Mouse (Mus musculus) heart, adult 11 months (tissue): ENCODE measurements around the gene Phykpl.

Experiments
- DNase-seq: peaks from one replicate; pipeline ENCODE4 v3.0.0; 2022

Gene Phykpl

DNA sequence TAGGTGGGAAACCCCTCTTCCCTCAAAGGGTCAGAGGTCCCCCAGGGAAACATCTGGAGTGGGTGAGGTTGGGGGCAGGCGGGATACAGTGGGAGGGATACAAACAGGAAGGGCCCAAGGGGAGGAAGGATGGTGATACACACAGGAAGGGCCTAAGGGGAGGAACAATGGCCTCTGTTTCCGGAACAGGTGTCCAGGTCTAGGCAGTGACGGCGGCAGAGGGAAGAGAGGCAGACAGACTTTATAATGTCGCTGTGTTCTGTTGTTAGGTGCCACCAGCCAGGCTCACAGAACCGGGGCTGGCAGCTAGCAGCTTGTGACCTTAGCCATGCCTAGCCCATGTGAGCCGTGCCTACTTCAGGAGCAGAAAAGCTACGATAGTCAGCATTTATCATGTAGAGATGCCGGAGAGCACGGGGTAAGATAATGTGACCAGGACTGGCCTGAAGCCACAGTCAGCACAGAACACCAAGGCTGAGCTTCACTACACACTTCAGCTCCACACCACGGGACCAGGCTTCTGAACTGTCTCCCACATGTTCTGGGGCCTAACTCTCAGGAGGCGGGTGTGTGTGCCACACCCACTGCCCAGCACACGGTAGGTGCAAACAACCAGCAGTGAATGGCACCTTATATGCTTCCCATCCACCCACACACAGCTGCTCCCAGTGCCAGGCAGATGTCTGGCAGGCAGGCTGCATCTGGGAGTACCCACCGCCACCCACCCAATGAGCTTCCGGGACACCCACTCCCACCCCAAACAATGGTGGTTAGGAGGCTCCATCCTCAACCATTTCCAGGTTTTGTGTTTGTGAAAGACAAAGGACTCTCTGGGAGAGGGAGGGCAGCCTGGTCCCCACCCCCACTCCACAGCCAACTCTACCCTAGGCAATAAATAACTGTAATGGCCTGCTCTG is 62.5 kb downstream of the Phykpl start:
- peak; percentile 99 for DNase-seq

DNA sequence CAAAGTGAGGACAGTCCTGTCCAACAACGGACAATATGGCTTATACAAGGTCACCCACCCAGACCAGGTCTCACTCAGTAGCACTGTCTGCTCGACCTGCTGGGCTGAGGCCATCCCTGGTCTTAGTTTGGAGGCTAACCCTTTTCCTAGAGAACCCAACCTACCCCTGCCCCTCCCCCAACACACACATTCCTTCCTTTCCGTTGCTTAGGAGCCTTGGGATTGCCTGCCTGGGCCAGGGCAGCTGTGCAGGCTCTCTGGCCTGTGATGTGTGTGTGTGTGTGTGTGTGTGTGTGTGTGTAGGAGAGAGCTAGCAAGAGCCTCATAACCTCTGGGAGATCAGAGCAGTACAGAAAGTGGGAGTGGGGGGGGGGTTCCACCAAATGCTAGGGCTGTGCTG is 64.0 kb downstream of the Phykpl start:
- peak; percentile 94 for DNase-seq

DNA sequence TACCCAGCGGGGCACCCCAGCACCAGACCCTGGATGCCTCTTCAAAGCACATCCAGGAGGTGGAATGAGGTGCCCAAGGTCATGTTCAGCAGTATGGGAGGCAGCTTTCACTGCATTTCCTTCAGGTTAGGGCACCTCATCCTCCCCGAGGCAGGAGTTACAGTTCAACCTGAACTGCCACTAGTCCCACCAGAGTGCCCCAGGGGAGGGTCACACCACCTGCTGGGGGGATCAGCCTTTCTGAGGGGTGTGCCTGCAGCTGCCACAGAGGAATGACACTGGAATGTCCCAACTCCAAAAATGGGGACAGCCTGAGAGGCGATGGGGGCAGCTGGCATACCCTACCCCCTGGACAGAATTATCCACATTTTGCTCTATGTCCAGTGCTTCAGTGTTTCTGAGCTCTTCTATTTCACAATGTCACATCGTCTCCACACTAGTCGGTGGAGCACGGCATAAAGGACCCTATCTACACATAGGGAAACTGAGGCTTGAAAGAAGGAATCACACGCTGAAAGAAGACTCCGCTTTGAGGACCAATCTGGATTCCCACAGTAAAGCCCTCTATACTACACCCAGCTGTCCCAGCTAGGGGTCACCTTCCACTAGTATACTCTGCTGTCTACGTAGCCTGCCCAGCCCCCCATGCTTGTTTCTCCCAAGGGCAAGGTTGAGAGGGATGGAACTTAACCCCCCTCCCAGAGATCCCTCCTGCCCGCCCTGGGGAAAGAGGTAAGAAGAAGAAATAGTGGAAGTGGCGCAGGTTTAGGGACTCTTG is 64.7 kb downstream of the Phykpl start:
- DNase-seq, result peak; percentile 93

GRCm38 (mm10) chr11:51649889-51650199 is 65.3 kb downstream of the Phykpl start:
- peak; percentile 94 for DNase-seq

DNA sequence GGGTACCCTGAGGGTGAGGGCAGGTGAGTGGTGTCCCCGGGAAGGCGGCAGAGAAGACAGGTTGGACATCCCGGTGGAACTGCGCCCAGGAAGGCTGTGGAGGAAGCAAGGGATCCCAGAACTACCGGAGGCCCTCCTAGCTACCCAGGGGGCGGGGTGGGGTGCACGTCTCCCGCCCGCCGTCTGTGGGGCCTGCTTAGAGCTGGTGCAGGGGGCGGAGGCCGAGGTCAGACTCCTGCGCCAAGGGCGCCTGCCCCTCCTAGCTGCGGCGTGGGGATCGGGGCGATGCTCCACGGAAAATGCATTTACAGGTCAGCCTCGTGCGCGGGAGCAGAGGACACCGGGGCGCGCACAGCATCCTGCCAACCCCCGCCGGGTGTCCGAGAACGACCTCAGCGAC is 65.7 kb downstream of the Phykpl start:
- DNase-seq, result peak; percentile 96

- DNase-seq, result peak; percentile 98
Observed at GRCm38 (mm10) chr11:51650691-51651515, 66.3 kb downstream of the Phykpl start, which contains the start of the genes N4bp3 and D930048N14Rik. TSS of gene N4bp3 (minus strand) at chr11:51650842. TSS of gene D930048N14Rik (plus strand) at chr11:51650954.

DNA sequence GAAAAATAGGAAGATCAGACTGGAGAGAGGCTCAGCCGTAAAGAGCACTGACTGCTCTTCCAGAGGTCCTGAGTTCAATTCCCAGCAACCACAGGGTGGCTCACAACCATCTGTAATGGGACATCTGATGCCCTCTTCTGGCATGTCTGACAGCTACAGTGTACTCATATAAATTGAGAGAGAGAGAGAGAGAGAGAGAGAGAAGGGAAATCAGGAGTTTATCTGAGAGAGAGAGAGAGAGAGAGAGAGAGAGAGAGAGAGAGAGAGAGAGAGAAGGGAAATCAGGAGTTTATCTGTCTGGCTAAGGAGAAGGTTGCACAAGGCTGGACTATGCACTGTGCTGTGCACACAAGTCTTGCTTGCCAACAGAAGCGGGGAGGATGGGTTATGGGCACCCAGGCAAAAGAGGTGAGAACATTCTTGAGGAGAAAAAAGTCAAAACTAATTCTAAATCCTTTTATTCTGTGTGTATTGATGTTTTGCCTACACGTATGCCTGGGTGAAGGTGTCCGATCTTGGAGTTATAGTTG is 68.4 kb downstream of the Phykpl start:
- no peak for DNase-seq

- DNase-seq, result no peak
Observed at GRCm38 (mm10) chr11:51653736-51654135, 69.2 kb downstream of the Phykpl start.
